Mouse (Mus musculus): ENCODE data around the gene Tet3.

Tet3 gene

GRCm38 (mm10) chr6:83459034-83459644 is at the start of gene Tet3:
Gene Tet3, minus strand, starts transcription at chr6:83459084.
- no peak for DNase-seq (ENCODE audit: low read depth)

GRCm38 (mm10) chr6:83507168-83507546 is 48.3 kb upstream of the Tet3 start:
- no peak for DNase-seq (ENCODE audit: low read depth)

GRCm38 (mm10) chr6:83506258-83507167 is 47.6 kb upstream of the Tet3 start, which contains the start of gene Dguok:
Gene Dguok, minus strand, starts transcription at chr6:83506969.
- DNase-seq (ENCODE audit: low read depth) = peak; percentile 99

GRCm38 (mm10) chr6:83505554-83505953 is 46.7 kb upstream of the Tet3 start:
- DNase-seq (ENCODE audit: low read depth) = no peak

- DNase-seq (ENCODE audit: low read depth) = no peak
Measured at GRCm38 (mm10) chr6:83503361-83503760, 44.5 kb upstream of the Tet3 start.

- no peak for DNase-seq (ENCODE audit: low read depth)
Measured at GRCm38 (mm10) chr6:83502656-83503055, 43.8 kb upstream of the Tet3 start.

GRCm38 (mm10) chr6:83501524-83502310 is 42.8 kb upstream of the Tet3 start:
- no peak for DNase-seq (ENCODE audit: low read depth)

- no peak for DNase-seq (ENCODE audit: low read depth)
Measured at GRCm38 (mm10) chr6:83500462-83500861, 41.6 kb upstream of the Tet3 start.

- DNase-seq (ENCODE audit: low read depth) = no peak
Measured at GRCm38 (mm10) chr6:83499078-83499477, 40.2 kb upstream of the Tet3 start.

GRCm38 (mm10) chr6:83496753-83497710 is 38.1 kb upstream of the Tet3 start:
- DNase-seq (ENCODE audit: low read depth) = peak; percentile 72

- peak; percentile 90 for DNase-seq (ENCODE audit: low read depth)
Measured at GRCm38 (mm10) chr6:83496009-83496752, 37.3 kb upstream of the Tet3 start.

GRCm38 (mm10) chr6:83490622-83491021 is 31.7 kb upstream of the Tet3 start:
- no peak for DNase-seq (ENCODE audit: low read depth)

- no peak for DNase-seq (ENCODE audit: low read depth)
Measured at GRCm38 (mm10) chr6:83488200-83488599, 29.3 kb upstream of the Tet3 start.

- no peak for DNase-seq (ENCODE audit: low read depth)
Measured at GRCm38 (mm10) chr6:83487298-83487697, 28.4 kb upstream of the Tet3 start.

- DNase-seq (ENCODE audit: low read depth) = no peak
Measured at GRCm38 (mm10) chr6:83485854-83486253, 27.0 kb upstream of the Tet3 start.

GRCm38 (mm10) chr6:83483776-83484175 is 24.9 kb upstream of the Tet3 start:
- DNase-seq (ENCODE audit: low read depth) = no peak

- DNase-seq (ENCODE audit: low read depth) = no peak
Measured at GRCm38 (mm10) chr6:83482418-83483085, 23.7 kb upstream of the Tet3 start.

GRCm38 (mm10) chr6:83480019-83480655 is 21.3 kb upstream of the Tet3 start:
- DNase-seq (ENCODE audit: low read depth) = no peak

GRCm38 (mm10) chr6:83479193-83479592 is 20.3 kb upstream of the Tet3 start:
- no peak for DNase-seq (ENCODE audit: low read depth)

GRCm38 (mm10) chr6:83478628-83479027 is 19.7 kb upstream of the Tet3 start:
- no peak for DNase-seq (ENCODE audit: low read depth)

Data from NIH3T3 (cell line).